Mouse (Mus musculus) limb, embryonic 14.5 days (tissue): ENCODE measurements around the gene Sult2b1. TPM values are rescaled to one million over a fixed set of nuclear protein-coding genes. Genes with fewer than 3 reads are reported as not detected.

ENCODE experiments used
- ATAC-seq: fragments of 200-750 bp; cut with Nextera tagmentation; 2 replicates; pipeline ENCODE4 v1.8.0; 2017; ENCODE audit warnings: low read depth, moderate number of reproducible peaks, moderate TSS enrichment; ENCODE audit not compliant: low FRiP score
- DNase-seq: peaks from one replicate; pipeline ENCODE4 v3.0.0-alpha.2; 2015; ENCODE audit warnings: low spot score
- H3K27ac ChIP-seq: fragments of 300-500 bp; sonication (generic); replicated peaks from 2 replicates; pipeline ENCODE4 v1.5.1; 2014; ENCODE audit warnings: low read depth, mild to moderate bottlenecking, low read length, moderate library complexity, mixed read lengths
- H3K27me3 ChIP-seq: fragments of 300-500 bp; sonication (generic); 2 replicates; pipeline ENCODE4 v1.6.1; 2014; ENCODE audit warnings: low read length, mixed read lengths; ENCODE audit not compliant: control insufficient read depth, insufficient read depth
- H3K36me3 ChIP-seq: fragments of 300-500 bp; sonication (generic); 2 replicates; pipeline ENCODE4 v1.6.1; 2014; ENCODE audit warnings: mild to moderate bottlenecking, low read length, moderate library complexity, mixed read lengths; ENCODE audit not compliant: control insufficient read depth, insufficient read depth
- H3K4me1 ChIP-seq: fragments of 300-500 bp; sonication (generic); 2 replicates; pipeline ENCODE4 v1.6.1; 2014; ENCODE audit warnings: antibody characterized with exemption, low read length, mixed read lengths; ENCODE audit not compliant: control insufficient read depth, insufficient read depth
- H3K4me2 ChIP-seq: fragments of 300-500 bp; sonication (generic); replicated peaks from 2 replicates; pipeline ENCODE4 v1.6.1; 2014; ENCODE audit warnings: low read depth, mild to moderate bottlenecking, low read length, moderate library complexity; ENCODE audit not compliant: severe bottlenecking
- H3K4me3 ChIP-seq: fragments of 300-500 bp; sonication (generic); replicated peaks from 2 replicates; pipeline ENCODE4 v1.5.1; 2014; ENCODE audit warnings: low read length
- H3K9ac ChIP-seq: fragments of 300-500 bp; sonication (generic); 2 replicates; pipeline ENCODE4 v1.6.1; 2014; ENCODE audit warnings: mild to moderate bottlenecking, low read depth, low read length, moderate library complexity; ENCODE audit not compliant: severe bottlenecking
- H3K9me3 ChIP-seq: fragments of 300-500 bp; sonication (generic); 2 replicates; pipeline ENCODE4 v1.6.1; 2016; ENCODE audit warnings: low read length; ENCODE audit not compliant: control insufficient read depth
- POLR2A ChIP-seq: fragments of 200-500 bp; IDR thresholded peaks from 2 replicates; pipeline ENCODE4 v1.8.0; 2012; ENCODE audit warnings: inconsistent platforms, mild to moderate bottlenecking, moderate library complexity, borderline replicate concordance; ENCODE audit not compliant: insufficient read depth, insufficient read length; ENCODE audit errors: extremely low read depth
- WGBS: fragments of 180-500 bp; shearing (Covaris S2); extraction: QIAGEN DNeasy Blood & Tissue Kit; methylation state at CpG from one replicate; pipeline ENCODE4 v1.1.7; 2014; 5-methylcytosine and 5-hydroxymethylcytosine counted together
- polyA plus RNA-seq, 2 experiments: library from polyadenylated mRNA; depleted of rRNA in 1 of 2; stranded (reverse) in 1 of 2; unstranded in 1 of 2; fragments of >200 nt; fragmentation: Nextera tagmentation in 1 of 2; extraction: Ambion mirVana in 1 of 2; gene quantifications; 2 replicates each; pipeline versions ENCODE4 v1.2.1 to v1.2.3; 2012 to 2014

Sult2b1 gene
- polyA plus RNA-seq, 2 experiments = 8.9 to 31.7 TPM

DNA sequence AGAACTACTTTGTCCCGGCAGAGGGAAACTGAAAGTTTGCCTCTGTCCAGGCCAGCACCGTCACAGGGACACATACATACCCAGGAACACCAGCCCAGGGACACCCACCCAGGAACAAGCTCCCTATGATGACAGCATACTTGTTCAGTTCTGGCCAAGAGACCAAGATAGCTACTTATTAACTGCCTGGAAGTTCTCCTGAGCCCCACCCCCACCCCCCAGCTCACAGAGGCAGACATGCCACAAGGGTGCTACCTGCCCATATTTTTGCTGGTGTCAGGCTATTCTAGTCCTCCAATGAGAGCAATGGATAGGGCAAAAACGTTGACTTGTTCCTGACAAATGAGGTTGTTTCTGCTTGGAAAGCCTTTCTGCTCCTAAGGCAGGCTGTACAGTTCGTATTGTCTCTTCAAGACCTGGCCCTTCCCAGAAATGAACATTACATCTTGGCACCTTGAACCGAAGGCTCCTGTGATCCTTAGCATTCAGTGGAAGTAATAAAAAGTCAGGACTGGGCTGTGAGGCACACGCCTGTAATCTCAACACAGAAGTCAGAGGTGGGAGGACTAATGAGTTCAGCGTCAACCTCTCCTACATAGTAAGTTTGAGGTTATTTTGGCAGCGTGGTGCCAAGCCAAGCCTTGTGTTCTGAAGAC is 13.9 kb downstream of the Sult2b1 start:
- peaks cover 2% of the 10 kb centered on the region; the same call in 1 of the 2 replicates for H3K4me1 ChIP-seq
- no peak for DNase-seq
- H3K9me3 ChIP-seq = no peaks in the 10 kb centered on the region
- WGBS = 56% methylated on average over 8 of the region's 8 CpGs
- no peaks in the 10 kb centered on the region for H3K36me3 ChIP-seq
- H3K27me3 ChIP-seq = no peaks in the 10 kb centered on the region
- no peak for TF ChIP-seq POLR2A
- ATAC-seq = no peak
- no peak overlapping the region for H3K27ac ChIP-seq
- no peak overlapping the region for H3K9ac ChIP-seq
- no peak overlapping the region for H3K4me2 ChIP-seq
- H3K4me3 ChIP-seq = no peak overlapping the region

DNA sequence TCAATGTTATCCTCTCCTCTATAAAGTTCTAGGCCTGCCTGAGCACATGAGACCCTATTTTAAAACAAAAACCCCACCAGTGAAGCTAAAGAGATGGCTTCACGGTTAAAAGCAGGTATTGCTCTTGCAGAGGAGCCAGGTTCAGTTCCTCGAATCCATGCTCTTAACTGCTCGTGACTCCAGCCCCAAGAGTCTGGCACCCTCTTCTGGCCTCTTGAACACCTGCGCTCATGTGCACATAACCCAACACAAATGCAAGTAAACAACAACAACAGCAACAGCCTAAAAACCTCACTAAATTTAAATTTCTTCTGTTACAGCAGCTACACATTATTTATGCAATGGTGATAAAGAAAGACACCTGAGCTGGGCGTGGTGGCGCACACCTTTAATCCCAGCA is 17.0 kb downstream of the Sult2b1 start:
- Histone ChIP-seq H3K27me3 (no peaks in the 10 kb centered on the region), H3K9me3 (no peaks in the 10 kb centered on the region), H3K9ac (no peak overlapping the region), H3K36me3 (no peaks in the 10 kb centered on the region), H3K4me1 (peaks cover 2% of the 10 kb centered on the region; the same call in 1 of the 2 replicates), H3K4me2 (no peak overlapping the region), H3K4me3 (no peak overlapping the region), H3K27ac (no peak overlapping the region)
- TF ChIP-seq POLR2A = no peak
- 87% methylated on average over 6 of the region's 6 CpGs for WGBS
- no peak for DNase-seq
- ATAC-seq = no peak

DNA sequence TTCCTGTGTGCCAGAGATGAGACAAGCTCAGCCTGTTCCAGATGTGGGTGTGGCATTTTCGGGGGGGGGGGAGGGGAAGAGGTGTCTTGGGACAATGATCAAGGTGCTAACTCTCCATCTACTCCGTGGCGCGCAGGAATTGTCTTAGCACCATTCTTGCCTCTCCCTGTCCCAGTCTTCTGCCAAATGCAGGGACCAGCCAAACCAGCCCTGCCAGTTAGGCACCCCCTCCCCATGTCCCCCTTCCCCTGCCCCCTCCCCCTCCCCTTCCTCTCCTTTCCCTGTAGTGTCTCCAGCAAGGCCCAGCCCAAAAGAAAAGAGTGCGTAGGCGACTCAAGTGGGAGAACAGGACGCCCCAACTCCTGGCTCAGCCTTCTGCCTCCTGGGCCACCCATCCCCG is 17.7 kb downstream of the Sult2b1 start:
- H3K9me3 ChIP-seq = no peaks in the 10 kb centered on the region
- peaks cover 2% of the 10 kb centered on the region; the same call in 1 of the 2 replicates for H3K4me1 ChIP-seq
- no peak overlapping the region for H3K27ac ChIP-seq
- no peak overlapping the region for H3K9ac ChIP-seq
- ATAC-seq (no peak), DNase-seq (no peak)
- H3K4me2 ChIP-seq = no peak overlapping the region
- H3K36me3 ChIP-seq = no peaks in the 10 kb centered on the region
- H3K27me3 ChIP-seq = no peaks in the 10 kb centered on the region
- TF ChIP-seq POLR2A = no peak
- no peak overlapping the region for H3K4me3 ChIP-seq
- WGBS = 58% methylated on average over 8 of the region's 8 CpGs

DNA sequence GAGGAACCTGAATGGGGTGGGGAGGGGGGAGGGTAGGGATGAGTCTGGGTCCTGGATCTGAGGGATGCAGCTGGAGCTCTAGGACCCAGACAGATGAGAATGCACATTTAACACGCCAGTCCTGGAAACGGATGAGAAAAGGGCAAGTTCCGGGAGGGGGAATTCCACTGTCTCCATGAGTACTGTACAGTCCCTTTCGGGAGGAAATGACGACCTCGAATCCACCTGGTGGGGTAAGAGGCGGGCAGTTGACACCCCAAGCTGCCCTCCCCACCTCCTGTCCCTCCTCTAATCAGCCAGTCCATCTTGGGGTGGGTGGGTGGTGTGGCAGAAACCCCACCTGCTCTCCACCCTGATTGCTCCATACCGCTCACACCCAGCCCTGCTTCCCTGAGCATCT is 18.5 kb downstream of the Sult2b1 start:
- Histone ChIP-seq H3K9me3 (no peaks in the 10 kb centered on the region), H3K27ac (no peak overlapping the region), H3K36me3 (no peaks in the 10 kb centered on the region), H3K27me3 (no peaks in the 10 kb centered on the region), H3K9ac (no peak overlapping the region), H3K4me3 (no peak overlapping the region), H3K4me2 (no peak overlapping the region), H3K4me1 (peaks cover 2% of the 10 kb centered on the region; the same call in 1 of the 2 replicates)
- no peak for ATAC-seq
- no peak for DNase-seq
- no peak for TF ChIP-seq POLR2A
- WGBS = 52% methylated on average over 8 of the region's 8 CpGs

DNA sequence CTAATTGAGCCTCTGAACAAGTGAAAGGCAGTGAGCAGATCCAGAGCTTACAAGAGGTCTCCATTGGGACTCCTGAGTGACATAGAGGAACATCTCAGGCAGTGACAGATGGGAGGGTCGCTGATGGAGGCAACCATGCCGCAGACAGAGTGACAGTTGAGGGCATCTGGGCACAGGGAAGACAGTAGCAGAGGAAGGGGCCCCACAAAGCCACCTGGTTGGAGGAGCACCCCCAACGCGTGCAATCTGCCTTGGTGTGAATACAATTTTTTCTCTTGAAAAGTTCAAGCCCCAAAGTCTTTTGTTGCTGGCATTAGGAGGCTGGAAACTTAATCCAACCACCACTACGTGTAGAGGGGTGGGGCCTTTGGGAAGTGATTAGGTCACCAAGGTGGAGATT is 24.3 kb downstream of the Sult2b1 start:
- no peaks in the 10 kb centered on the region for H3K9me3 ChIP-seq
- no peak for ATAC-seq
- no peak overlapping the region for H3K27ac ChIP-seq
- no peaks in the 10 kb centered on the region for H3K36me3 ChIP-seq
- no peak for TF ChIP-seq POLR2A
- DNase-seq = no peak
- H3K4me1 ChIP-seq = peaks cover 3% of the 10 kb centered on the region; the same call in 1 of the 2 replicates
- H3K4me3 ChIP-seq = no peak overlapping the region
- peaks cover 24% of the 10 kb centered on the region for H3K27me3 ChIP-seq
- 56% methylated on average over 5 of the region's 5 CpGs for WGBS
- no peak overlapping the region for H3K4me2 ChIP-seq
- no peak overlapping the region for H3K9ac ChIP-seq
